Mouse (Mus musculus): ENCODE results near the gene Helb. TPM values are rescaled to one million over a fixed set of nuclear protein-coding genes. Genes with fewer than 3 reads are reported as not detected.

Helb gene
- polyA plus RNA-seq, 1 experiment from 2014 or later = 1.5 TPM

- H3K36me3 ChIP-seq (ENCODE audit: control insufficient read depth, insufficient read depth, low read length) = peaks cover 9% of the 10 kb centered on the region
- no peak overlapping the region for H3K27ac ChIP-seq (ENCODE audit: low read length)
- H3K27me3 ChIP-seq (ENCODE audit: control insufficient read depth, insufficient read depth, low read depth, low read length) = no peaks in the 10 kb centered on the region
- no peaks in the 10 kb centered on the region for H3K4me1 ChIP-seq (ENCODE audit: control insufficient read depth, insufficient read depth, low read length)
- no peak overlapping the region for H3K9ac ChIP-seq (ENCODE audit: low read depth, low read length)
- H3K9me3 ChIP-seq (replicated peaks; ENCODE audit: control insufficient read depth, low read length, poor library complexity, severe bottlenecking) = no peaks in the 10 kb centered on the region
- 84% methylated on average over 10 of the region's 10 CpGs for WGBS
- no peak for ATAC-seq
- no peak overlapping the region for H3K4me3 ChIP-seq (ENCODE audit: low read depth, low read length)
- no peak overlapping the region for H3K4me2 ChIP-seq (ENCODE audit: low read length)
Observed at GRCm38 (mm10) chr10:120060579-120061237, 52.1 kb downstream of the Helb start.

DNA sequence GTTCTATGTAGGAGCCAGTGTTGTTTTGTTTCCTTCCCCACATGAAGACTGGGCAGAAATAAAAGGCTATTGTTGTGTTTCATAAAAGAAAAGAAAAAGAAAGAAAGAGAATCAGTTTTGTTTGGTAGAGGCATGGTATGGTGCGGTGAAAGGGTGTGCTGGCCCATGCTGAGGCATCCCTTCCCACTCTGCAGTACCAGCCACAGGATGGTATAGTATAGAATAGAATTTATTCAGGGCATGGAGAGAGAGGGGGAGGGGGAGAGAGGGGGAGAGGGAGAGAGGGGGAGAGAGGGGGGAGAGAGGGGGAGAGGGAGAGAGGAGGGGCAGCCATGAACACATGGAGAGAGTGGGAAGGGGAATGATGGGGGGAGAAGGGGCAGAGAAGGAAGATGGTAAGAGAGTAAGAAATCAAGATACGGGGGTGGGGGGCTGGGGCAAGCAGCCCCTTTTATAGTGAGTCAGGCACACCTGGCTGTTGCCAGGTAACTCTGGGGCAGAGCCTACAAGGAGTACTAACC lies 68.0 kb downstream of the Helb start:
- no peak overlapping the region for H3K9ac ChIP-seq (ENCODE audit: low read depth, low read length)
- no peak overlapping the region for H3K27ac ChIP-seq (ENCODE audit: low read length)
- ATAC-seq = no peak
- H3K4me2 ChIP-seq (ENCODE audit: low read length) = no peak overlapping the region
- no peaks in the 10 kb centered on the region for H3K27me3 ChIP-seq (ENCODE audit: control insufficient read depth, insufficient read depth, low read depth, low read length)
- H3K9me3 ChIP-seq (replicated peaks; ENCODE audit: control insufficient read depth, low read length, poor library complexity, severe bottlenecking) = no peaks in the 10 kb centered on the region
- H3K4me1 ChIP-seq (ENCODE audit: control insufficient read depth, insufficient read depth, low read length) = no peaks in the 10 kb centered on the region
- WGBS = 56% methylated on average over 2 of the region's 2 CpGs
- no peak overlapping the region for H3K4me3 ChIP-seq (ENCODE audit: low read depth, low read length)
- H3K36me3 ChIP-seq (ENCODE audit: control insufficient read depth, insufficient read depth, low read length) = peaks cover 3% of the 10 kb centered on the region

DNA sequence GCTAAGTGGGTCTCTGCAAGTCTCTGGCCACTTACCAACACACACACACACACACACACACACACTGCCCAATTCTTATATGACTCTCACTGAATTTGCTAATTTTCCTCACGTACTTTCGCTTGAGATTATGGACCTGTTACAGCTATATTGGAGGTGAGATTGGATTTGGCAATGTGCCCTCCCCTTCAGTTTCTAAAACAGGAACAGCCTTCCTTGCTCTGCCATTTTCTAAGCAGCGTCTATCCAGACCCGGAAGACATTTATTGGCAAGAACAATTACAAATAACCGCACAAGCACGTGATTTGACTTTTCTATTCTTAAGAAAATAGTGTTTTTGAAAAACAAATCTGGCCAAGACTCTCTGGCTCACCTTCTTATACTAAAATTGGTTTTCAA lies 68.5 kb downstream of the Helb start:
- Histone ChIP-seq H3K36me3 (ENCODE audit: control insufficient read depth, insufficient read depth, low read length) (peaks cover under 1% of the 10 kb centered on the region), H3K9me3 (replicated peaks; ENCODE audit: control insufficient read depth, low read length, poor library complexity, severe bottlenecking) (no peaks in the 10 kb centered on the region), H3K4me2 (ENCODE audit: low read length) (no peak overlapping the region), H3K27ac (ENCODE audit: low read length) (no peak overlapping the region), H3K4me1 (ENCODE audit: control insufficient read depth, insufficient read depth, low read length) (no peaks in the 10 kb centered on the region), H3K9ac (ENCODE audit: low read depth, low read length) (no peak overlapping the region), H3K27me3 (ENCODE audit: control insufficient read depth, insufficient read depth, low read depth, low read length) (no peaks in the 10 kb centered on the region), H3K4me3 (ENCODE audit: low read depth, low read length) (no peak overlapping the region)
- WGBS = 56% methylated on average over 6 of the region's 6 CpGs
- no peak for ATAC-seq

GRCm38 (mm10) chr10:120038194-120038593 lies 74.6 kb downstream of the Helb start:
- Histone ChIP-seq H3K9me3 (replicated peaks; ENCODE audit: control insufficient read depth, low read length, poor library complexity, severe bottlenecking) (no peaks in the 10 kb centered on the region), H3K36me3 (ENCODE audit: control insufficient read depth, insufficient read depth, low read length) (peaks cover 5% of the 10 kb centered on the region; the same call in 1 of the 2 replicates), H3K4me3 (ENCODE audit: low read depth, low read length) (no peak overlapping the region), H3K27ac (ENCODE audit: low read length) (no peak overlapping the region), H3K4me1 (ENCODE audit: control insufficient read depth, insufficient read depth, low read length) (peaks cover 14% of the 10 kb centered on the region), H3K27me3 (ENCODE audit: control insufficient read depth, insufficient read depth, low read depth, low read length) (no peaks in the 10 kb centered on the region), H3K9ac (ENCODE audit: low read depth, low read length) (no peak overlapping the region), H3K4me2 (ENCODE audit: low read length) (no peak overlapping the region)
- no peak for ATAC-seq
- WGBS = 89% methylated on average over 5 of the region's 5 CpGs

- Histone ChIP-seq H3K36me3 (ENCODE audit: control insufficient read depth, insufficient read depth, low read length) (peaks cover 5% of the 10 kb centered on the region; the same call in 1 of the 2 replicates), H3K9ac (ENCODE audit: low read depth, low read length) (peak overlapping the region; percentile 45; the same call in 1 of the 2 replicates), H3K27ac (ENCODE audit: low read length) (peak overlapping the region; percentile 56), H3K4me1 (ENCODE audit: control insufficient read depth, insufficient read depth, low read length) (peaks cover 14% of the 10 kb centered on the region), H3K4me3 (ENCODE audit: low read depth, low read length) (peak overlapping the region; percentile 10; the same call in 1 of the 2 replicates), H3K4me2 (ENCODE audit: low read length) (peak overlapping the region; percentile 44), H3K27me3 (ENCODE audit: control insufficient read depth, insufficient read depth, low read depth, low read length) (0 out of 2 replicates have a peak, but pooled peaks cover 3% of the 10 kb centered on the region), H3K9me3 (replicated peaks; ENCODE audit: control insufficient read depth, low read length, poor library complexity, severe bottlenecking) (no peaks in the 10 kb centered on the region)
- 15% methylated on average over 6 of the region's 6 CpGs for WGBS
- peak; percentile 79 for ATAC-seq
Observed at GRCm38 (mm10) chr10:120035824-120036223, 77.0 kb downstream of the Helb start.

DNA sequence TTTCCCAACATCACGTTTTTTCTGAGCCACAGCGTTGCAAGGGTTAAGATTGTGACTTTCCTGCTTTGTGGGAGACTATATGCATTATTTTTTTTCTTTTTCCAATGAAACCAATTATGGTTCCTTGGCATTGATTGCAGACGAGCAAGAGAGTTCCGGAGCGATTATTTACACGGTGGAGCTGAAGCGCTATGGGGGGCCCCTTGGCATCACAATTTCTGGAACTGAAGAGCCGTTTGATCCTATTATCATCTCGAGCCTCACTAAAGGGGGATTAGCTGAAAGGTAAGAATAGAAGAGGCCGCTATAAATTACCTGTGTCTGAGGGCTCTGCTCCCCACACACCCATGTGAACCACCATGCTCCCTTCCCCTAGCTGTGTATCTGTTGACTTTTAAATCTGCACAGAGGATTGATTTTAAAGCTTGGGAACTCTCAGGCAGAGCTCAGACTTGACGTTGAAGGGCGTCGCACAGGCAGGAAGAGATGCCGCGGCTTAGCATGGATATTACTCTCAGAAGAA lies 77.5 kb downstream of the Helb start:
- Histone ChIP-seq H3K9me3 (replicated peaks; ENCODE audit: control insufficient read depth, low read length, poor library complexity, severe bottlenecking) (no peaks in the 10 kb centered on the region), H3K4me3 (ENCODE audit: low read depth, low read length) (peak overlapping the region; percentile 10; the same call in 1 of the 2 replicates), H3K4me2 (ENCODE audit: low read length) (peak overlapping the region; percentile 44), H3K36me3 (ENCODE audit: control insufficient read depth, insufficient read depth, low read length) (peaks cover 5% of the 10 kb centered on the region; the same call in 1 of the 2 replicates), H3K9ac (ENCODE audit: low read depth, low read length) (peak overlapping the region; percentile 45; the same call in 1 of the 2 replicates), H3K4me1 (ENCODE audit: control insufficient read depth, insufficient read depth, low read length) (peaks cover 14% of the 10 kb centered on the region), H3K27me3 (ENCODE audit: control insufficient read depth, insufficient read depth, low read depth, low read length) (0 out of 2 replicates have a peak, but pooled peaks cover 3% of the 10 kb centered on the region), H3K27ac (ENCODE audit: low read length) (peak overlapping the region; percentile 56)
- peak; percentile 40 for ATAC-seq
- 20% methylated on average over 15 of the region's 15 CpGs for WGBS

GRCm38 (mm10) chr10:120033866-120034265 lies 78.9 kb downstream of the Helb start:
- H3K9ac ChIP-seq (ENCODE audit: low read depth, low read length) = no peak overlapping the region
- H3K27me3 ChIP-seq (ENCODE audit: control insufficient read depth, insufficient read depth, low read depth, low read length) = 0 out of 2 replicates have a peak, but pooled peaks cover 3% of the 10 kb centered on the region
- no peaks in the 10 kb centered on the region for H3K9me3 ChIP-seq (replicated peaks; ENCODE audit: control insufficient read depth, low read length, poor library complexity, severe bottlenecking)
- H3K4me2 ChIP-seq (ENCODE audit: low read length) = no peak overlapping the region
- H3K4me1 ChIP-seq (ENCODE audit: control insufficient read depth, insufficient read depth, low read length) = peaks cover 14% of the 10 kb centered on the region
- ATAC-seq = no peak
- WGBS = 60% methylated on average over 9 of the region's 9 CpGs
- H3K27ac ChIP-seq (ENCODE audit: low read length) = no peak overlapping the region
- H3K36me3 ChIP-seq (ENCODE audit: control insufficient read depth, insufficient read depth, low read length) = peaks cover 5% of the 10 kb centered on the region; the same call in 1 of the 2 replicates
- H3K4me3 ChIP-seq (ENCODE audit: low read depth, low read length) = no peak overlapping the region

Measured in midbrain, embryonic 16.5 days (tissue).